Mouse (Mus musculus) small intestine, adult 2 months (tissue): ENCODE data around the gene Parg.

Experiments
- CTCF ChIP-seq: fragments of 200-500 bp; IDR thresholded peaks from 2 replicates; pipeline ENCODE4 v1.5.1; 2012; ENCODE audit warnings: low read depth, mild to moderate bottlenecking, control low read depth, inconsistent platforms, low read length, moderate library complexity, mixed read lengths; ENCODE audit not compliant: insufficient replicate concordance, insufficient read length; ENCODE audit errors: extremely low read depth
- POLR2A ChIP-seq: fragments of 200-500 bp; IDR thresholded peaks from 2 replicates; pipeline ENCODE4 v1.6.1; 2012; ENCODE audit warnings: low read depth, mild to moderate bottlenecking, control low read depth, inconsistent platforms, low read length, moderate library complexity

- TF ChIP-seq POLR2A (no peak), CTCF (no peak)
These were observed 40.5 kb upstream of the Parg start for GRCm38 (mm10) chr14:32161090-32161885.
